Mouse (Mus musculus) embryonic facial prominence, embryonic 11.5 days (tissue): Measurements from ENCODE around the gene Gpr62. TPM values are rescaled to one million over a fixed set of nuclear protein-coding genes. Genes with fewer than 3 reads are reported as not detected.
A peak's percentile ranks its signal among the peaks of the same experiment; 100 is the strongest.

Source experiments
- ATAC-seq: fragments of 200-750 bp; cut with Nextera tagmentation; replicated peaks from 2 replicates; pipeline ENCODE4 v1.8.0; 2017; ENCODE audit warnings: low read depth; ENCODE audit not compliant: insufficient number of reproducible peaks, low FRiP score, low TSS enrichment
- DNase-seq: peaks from one replicate; pipeline ENCODE4 v3.0.0-alpha.2; 2015; ENCODE audit warnings: low spot score
- H3K27ac ChIP-seq: fragments of 300-500 bp; sonication (generic); replicated peaks from 2 replicates; pipeline ENCODE4 v1.5.1; 2014; ENCODE audit warnings: mild to moderate bottlenecking, low read depth, low read length, control low read depth
- H3K27me3 ChIP-seq: fragments of 300-500 bp; sonication (generic); 2 replicates; pipeline ENCODE4 v1.6.1; 2014; ENCODE audit warnings: mild to moderate bottlenecking, low read length, moderate library complexity, mixed read lengths; ENCODE audit not compliant: control insufficient read depth, insufficient read depth
- H3K36me3 ChIP-seq: fragments of 300-500 bp; sonication (generic); replicated peaks from 2 replicates; pipeline ENCODE4 v1.6.1; 2014; ENCODE audit warnings: low read depth, mild to moderate bottlenecking, low read length, moderate library complexity, mixed read lengths; ENCODE audit not compliant: control insufficient read depth, insufficient read depth
- H3K4me1 ChIP-seq: fragments of 300-500 bp; sonication (generic); 2 replicates; pipeline ENCODE4 v1.6.1; 2014; ENCODE audit warnings: low read length, mixed read lengths; ENCODE audit not compliant: control insufficient read depth, insufficient read depth
- H3K4me2 ChIP-seq: fragments of 300-500 bp; sonication (generic); 2 replicates; pipeline ENCODE4 v1.6.1; 2014; ENCODE audit warnings: low read depth, mild to moderate bottlenecking, control low read depth, low read length, moderate library complexity
- H3K4me3 ChIP-seq: fragments of 300-500 bp; sonication (generic); 2 replicates; pipeline ENCODE4 v1.5.1; 2014; ENCODE audit warnings: low read depth, low read length, control low read depth
- H3K9ac ChIP-seq: fragments of 300-500 bp; sonication (generic); replicated peaks from 2 replicates; pipeline ENCODE4 v1.6.1; 2014; ENCODE audit warnings: mild to moderate bottlenecking, control low read depth, low read length
- H3K9me3 ChIP-seq: fragments of 300-500 bp; sonication (generic); replicated peaks from 2 replicates; pipeline ENCODE4 v1.6.1; 2016; ENCODE audit warnings: mild to moderate bottlenecking, low read length, inconsistent platforms, mixed read lengths; ENCODE audit not compliant: control insufficient read depth
- WGBS: fragments of 180-500 bp; shearing (Covaris S2); extraction: QIAGEN DNeasy Blood & Tissue Kit; methylation state at CpG from one replicate; pipeline ENCODE4 v1.1.7; 2014; 5-methylcytosine and 5-hydroxymethylcytosine counted together
- polyA plus RNA-seq: library from polyadenylated mRNA; unstranded; fragments of >200 nt; fragmentation: Nextera tagmentation; extraction: Ambion mirVana; gene quantifications from 2 replicates; pipeline ENCODE4 v1.2.1, GENCODE M21; 2014

Gpr62 gene
- polyA plus RNA-seq, 1 experiment from 2014 or later, result 0.31 TPM

DNA sequence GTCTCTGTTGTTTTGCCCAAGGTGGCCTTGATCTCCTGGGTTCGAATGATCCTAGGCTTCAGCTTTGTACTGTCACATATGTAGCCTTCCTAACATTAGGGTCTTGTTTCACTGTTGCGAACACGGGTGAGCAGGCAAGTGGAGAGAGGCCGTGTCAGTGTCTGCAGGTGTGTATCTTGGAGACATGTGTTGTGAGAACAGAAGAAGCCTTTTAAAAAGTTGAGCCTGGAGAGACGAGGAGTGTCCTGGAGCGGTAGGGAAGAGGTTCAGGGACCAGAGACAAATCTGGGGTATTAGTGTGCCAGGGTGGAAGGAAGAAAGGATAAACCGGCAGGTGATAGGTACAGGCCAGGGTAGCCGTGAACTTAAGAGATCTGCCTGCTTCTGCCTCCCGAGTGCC, 12.4 kb upstream of the Gpr62 start:
- H3K36me3 ChIP-seq, result no peaks in the 10 kb centered on the region; the same call in 1 of the 2 replicates
- peaks cover 10% of the 10 kb centered on the region for H3K4me1 ChIP-seq
- ATAC-seq (no peak), DNase-seq (no peak)
- H3K9me3 ChIP-seq, result no peaks in the 10 kb centered on the region
- no peaks in the 10 kb centered on the region for H3K27me3 ChIP-seq
- H3K4me2 ChIP-seq, result peak overlapping the region; percentile 83
- 84% methylated on average over 9 of the region's 9 CpGs for WGBS
- H3K9ac ChIP-seq, result peak overlapping the region; percentile 70; the same call in 1 of the 2 replicates
- peak overlapping the region; percentile 66 for H3K4me3 ChIP-seq
- no peak overlapping the region for H3K27ac ChIP-seq

DNA sequence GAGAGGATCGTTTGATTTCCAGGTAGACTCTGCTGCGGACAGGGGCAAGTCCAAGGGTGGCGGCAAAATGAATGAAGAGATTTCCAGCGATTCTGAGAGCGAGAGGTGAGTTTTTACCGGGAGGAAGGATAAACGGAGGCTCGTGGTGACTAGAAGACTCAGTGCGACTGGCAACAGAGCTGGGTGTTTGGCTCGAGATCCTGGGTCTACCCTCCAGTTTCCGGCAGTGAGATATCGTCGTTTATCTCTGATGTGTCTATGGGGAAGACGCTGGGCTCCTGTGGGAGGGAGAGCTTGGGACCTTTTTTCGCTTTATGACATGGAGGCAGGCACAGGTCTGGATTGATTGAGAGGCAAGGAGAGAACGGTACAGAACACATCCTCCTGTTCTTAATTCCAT, 11.9 kb upstream of the Gpr62 start:
- DNase-seq (no peak), ATAC-seq (no peak)
- H3K4me2 ChIP-seq, result peak overlapping the region; percentile 83
- peak overlapping the region; percentile 66 for H3K4me3 ChIP-seq
- H3K9me3 ChIP-seq, result no peaks in the 10 kb centered on the region
- H3K9ac ChIP-seq, result peak overlapping the region; percentile 70
- peaks cover 10% of the 10 kb centered on the region for H3K4me1 ChIP-seq
- no peaks in the 10 kb centered on the region; the same call in 1 of the 2 replicates for H3K36me3 ChIP-seq
- H3K27me3 ChIP-seq, result no peaks in the 10 kb centered on the region
- no peak overlapping the region for H3K27ac ChIP-seq
- WGBS, result 3% methylated on average over 16 of the region's 16 CpGs

- Histone ChIP-seq H3K36me3 (no peaks in the 10 kb centered on the region; the same call in 1 of the 2 replicates), H3K27ac (peak within 1 kb of the TSS; percentile 47), H3K27me3 (no peaks in the 10 kb centered on the region), H3K9me3 (no peaks in the 10 kb centered on the region), H3K4me1 (peaks cover 10% of the 10 kb centered on the region), H3K4me2 (peak within 1 kb of the TSS; percentile 83), H3K4me3 (peak within 1 kb of the TSS; percentile 66), H3K9ac (peak within 1 kb of the TSS; percentile 70)
- peak; percentile 98 for ATAC-seq
- peak; percentile 100 for DNase-seq
- WGBS, result under 1% methylated on average over 41 of the region's 41 CpGs
These were observed 11.3 kb upstream of the Gpr62 start, which contains the start of gene Parp3 for GRCm38 (mm10) chr9:106476924-106477484. Gene Parp3 (minus strand): TSS chr9:106476949.

GRCm38 (mm10) chr9:106476002-106476923, 10.5 kb upstream of the Gpr62 start:
- H3K27me3 ChIP-seq, result no peaks in the 10 kb centered on the region
- no peak overlapping the region; the same call in 1 of the 2 replicates for H3K4me3 ChIP-seq
- H3K4me2 ChIP-seq, result peak overlapping the region; percentile 27
- peaks cover 10% of the 10 kb centered on the region for H3K4me1 ChIP-seq
- ATAC-seq (peak; percentile 46), DNase-seq (peak; percentile 60)
- 31% methylated on average over 16 of the region's 16 CpGs for WGBS
- no peaks in the 10 kb centered on the region; the same call in 1 of the 2 replicates for H3K36me3 ChIP-seq
- H3K9me3 ChIP-seq, result no peaks in the 10 kb centered on the region
- H3K9ac ChIP-seq, result peak overlapping the region; percentile 47
- H3K27ac ChIP-seq, result peak overlapping the region; percentile 47

DNA sequence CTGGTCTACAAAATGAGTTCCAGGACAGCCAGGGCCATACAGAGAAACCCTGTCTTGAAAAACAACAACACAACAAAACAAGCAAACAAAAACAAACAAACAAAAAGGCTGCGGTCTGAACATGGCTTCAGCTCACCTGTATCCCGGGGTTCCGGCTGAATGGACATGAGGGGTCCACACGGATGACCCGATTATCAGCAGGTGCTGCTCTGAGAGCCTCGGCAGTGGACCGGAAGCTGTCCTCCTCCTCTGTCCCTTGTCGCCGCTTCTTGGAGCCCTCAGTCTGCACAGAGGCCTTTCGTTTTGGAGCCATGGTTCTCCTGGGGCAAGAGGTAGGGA, 9.9 kb upstream of the Gpr62 start, which contains the start of gene Rrp9:
TSS of gene Rrp9 (plus strand) at position 301 of the 339 bp plus-strand sequence.
- 81% methylated on average over 10 of the region's 10 CpGs for WGBS
- H3K4me2 ChIP-seq, result peak within 1 kb of the TSS; percentile 27
- peak within 1 kb of the TSS; percentile 47 for H3K27ac ChIP-seq
- H3K9ac ChIP-seq, result peak within 1 kb of the TSS; percentile 47
- no peaks in the 10 kb centered on the region for H3K27me3 ChIP-seq
- no peaks in the 10 kb centered on the region for H3K9me3 ChIP-seq
- no peak for ATAC-seq
- DNase-seq, result no peak
- H3K4me1 ChIP-seq, result peaks cover 10% of the 10 kb centered on the region
- H3K36me3 ChIP-seq, result no peaks in the 10 kb centered on the region
- no peak within 1 kb of the TSS; the same call in 1 of the 2 replicates for H3K4me3 ChIP-seq

DNA sequence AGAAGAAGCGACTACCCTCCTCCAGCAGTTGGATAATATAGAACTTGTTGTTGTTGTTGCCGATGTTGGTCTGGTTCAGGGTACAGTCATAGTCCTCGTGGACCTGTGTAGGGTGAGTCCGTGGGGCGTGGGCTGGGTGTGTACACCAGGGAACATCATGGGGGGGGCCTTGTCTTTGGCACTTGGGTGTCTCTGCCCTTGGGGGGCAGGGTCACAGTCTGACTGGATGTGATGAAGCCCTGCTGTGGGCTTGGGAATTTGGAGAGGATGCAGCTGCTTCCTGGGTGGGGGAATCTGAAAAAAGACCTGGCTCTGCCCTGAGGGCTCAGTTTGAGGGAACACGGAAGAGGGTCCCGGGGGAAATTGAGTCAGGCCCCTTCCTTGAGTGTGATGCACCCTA, 9.3 kb upstream of the Gpr62 start:
- H3K9ac ChIP-seq, result no peak overlapping the region
- no peak for DNase-seq
- H3K27ac ChIP-seq, result no peak overlapping the region
- H3K4me3 ChIP-seq, result no peak overlapping the region
- no peaks in the 10 kb centered on the region for H3K9me3 ChIP-seq
- no peaks in the 10 kb centered on the region for H3K27me3 ChIP-seq
- 67% methylated on average over 7 of the region's 7 CpGs for WGBS
- peaks cover 10% of the 10 kb centered on the region for H3K4me1 ChIP-seq
- no peaks in the 10 kb centered on the region for H3K36me3 ChIP-seq
- ATAC-seq, result no peak
- no peak overlapping the region for H3K4me2 ChIP-seq

DNA sequence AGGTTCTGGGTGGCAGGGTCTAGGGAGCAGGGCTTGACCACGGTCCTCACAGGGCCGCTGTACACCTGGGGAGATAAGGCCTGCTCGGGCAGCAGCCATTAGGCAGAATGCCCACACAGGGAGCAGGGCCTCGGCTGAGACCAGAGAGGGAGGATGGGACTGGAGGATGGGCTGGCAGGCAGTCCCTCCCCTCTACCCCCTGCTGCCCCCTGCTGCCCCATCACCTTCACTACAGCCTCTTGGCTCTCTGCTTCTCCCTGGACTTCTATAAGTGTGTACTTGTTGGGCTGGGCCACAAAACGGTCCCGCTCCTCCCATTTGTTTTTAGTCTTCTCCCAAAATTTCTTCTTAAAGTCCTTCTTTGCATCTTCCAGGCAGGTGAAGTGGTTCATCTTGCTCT, 8.7 kb upstream of the Gpr62 start:
- no peak overlapping the region for H3K27ac ChIP-seq
- DNase-seq (peak; percentile 75), ATAC-seq (no peak; the same call in 1 of the 2 replicates)
- H3K4me2 ChIP-seq, result peak overlapping the region; percentile 29; the same call in 1 of the 2 replicates
- H3K9ac ChIP-seq, result peak overlapping the region; percentile 32
- H3K36me3 ChIP-seq, result no peaks in the 10 kb centered on the region
- no peaks in the 10 kb centered on the region for H3K9me3 ChIP-seq
- WGBS, result 3% methylated on average over 6 of the region's 6 CpGs
- H3K4me3 ChIP-seq, result no peak overlapping the region
- H3K27me3 ChIP-seq, result no peaks in the 10 kb centered on the region
- H3K4me1 ChIP-seq, result peaks cover 10% of the 10 kb centered on the region

DNA sequence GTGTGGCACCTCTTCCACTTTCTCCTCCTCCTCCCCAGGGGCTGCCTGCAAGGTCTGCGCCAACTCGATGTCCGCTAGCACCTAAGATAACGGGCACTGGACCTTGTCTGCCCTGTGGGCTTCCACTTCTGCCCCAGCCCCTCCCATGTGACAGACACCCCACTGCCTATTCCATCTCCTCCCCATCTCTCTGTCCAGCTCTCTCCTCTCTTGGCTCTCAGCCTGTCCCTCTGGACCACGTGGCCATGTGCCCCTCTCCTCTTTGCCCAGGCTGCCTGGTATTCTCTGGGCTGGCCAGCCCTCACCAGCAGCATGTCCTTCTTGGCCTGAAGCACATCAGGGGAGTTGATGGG, 8.0 kb upstream of the Gpr62 start:
- 69% methylated on average over 5 of the region's 5 CpGs for WGBS

More for the DNA sequence above, 8.0 kb upstream of the Gpr62 start:
- Histone ChIP-seq H3K27me3 (no peaks in the 10 kb centered on the region), H3K9ac (peak overlapping the region; percentile 32; the same call in 1 of the 2 replicates), H3K4me3 (no peak overlapping the region), H3K4me1 (peaks cover 10% of the 10 kb centered on the region), H3K27ac (no peak overlapping the region), H3K36me3 (no peaks in the 10 kb centered on the region), H3K9me3 (no peaks in the 10 kb centered on the region), H3K4me2 (no peak overlapping the region)
- ATAC-seq (no peak), DNase-seq (no peak)
